Mouse (Mus musculus): ENCODE measurements around the gene Gm14692. TPM values are rescaled to one million over a fixed set of nuclear protein-coding genes. Genes with fewer than 3 reads are reported as not detected.
"Not testable (repeated sequence)": the region's sequence is repeated elsewhere in the genome, so short reads cannot be mapped to it uniquely, and the experiment has no call there.

Gene Gm14692
- polyA plus RNA-seq (2012; rRNA removed), result not detected in 2 replicates

DNA sequence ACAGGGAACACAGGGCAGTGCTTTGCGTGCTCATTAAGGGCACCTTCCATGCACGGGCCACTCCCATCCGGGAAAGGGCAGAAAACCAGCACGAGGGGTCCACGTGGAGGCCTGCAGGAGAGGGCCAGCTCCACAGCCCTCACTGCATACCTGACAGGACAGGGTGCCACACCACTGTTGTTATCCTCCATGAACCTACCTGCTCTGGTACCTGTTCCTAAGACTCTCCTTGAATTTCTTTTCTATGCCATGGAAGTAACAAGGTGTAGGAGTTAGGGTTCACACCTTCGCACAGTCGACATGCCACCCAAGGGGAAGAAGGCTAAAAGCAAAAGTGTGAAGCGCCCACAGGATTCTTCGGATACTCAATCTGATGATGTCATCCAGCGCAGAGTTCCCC lies at the start of gene Gm14692:
Gene Gm14692 (plus strand): TSS at position 301 of the 400 bp plus-strand sequence.
- not testable (repeated sequence) for H3K4me3 ChIP-seq (replicated peaks; ENCODE audit: extremely low read depth, low read depth, low read length); H3K4me1 ChIP-seq (ENCODE audit: control insufficient read depth, insufficient read depth, low read length); DNase-seq
- WGBS, result 75% methylated on average over 1 of the region's 10 CpGs

DNA sequence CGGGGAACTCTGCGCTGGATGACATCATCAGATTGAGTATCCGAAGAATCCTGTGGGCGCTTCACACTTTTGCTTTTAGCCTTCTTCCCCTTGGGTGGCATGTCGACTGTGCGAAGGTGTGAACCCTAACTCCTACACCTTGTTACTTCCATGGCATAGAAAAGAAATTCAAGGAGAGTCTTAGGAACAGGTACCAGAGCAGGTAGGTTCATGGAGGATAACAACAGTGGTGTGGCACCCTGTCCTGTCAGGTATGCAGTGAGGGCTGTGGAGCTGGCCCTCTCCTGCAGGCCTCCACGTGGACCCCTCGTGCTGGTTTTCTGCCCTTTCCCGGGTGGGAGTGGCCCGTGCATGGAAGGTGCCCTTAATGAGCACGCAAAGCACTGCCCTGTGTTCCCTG lies 2.0 kb upstream of the Gm14692 start, which contains the start of gene Gm1140:
Gene Gm1140 (minus strand): TSS at position 101 of the 400 bp plus-strand sequence.
- H3K4me3 ChIP-seq (replicated peaks; ENCODE audit: extremely low read depth, low read depth, low read length); DNase-seq; H3K4me1 ChIP-seq (ENCODE audit: control insufficient read depth, insufficient read depth, low read length): not testable (repeated sequence)
- WGBS, result 66% methylated on average over 5 of the region's 11 CpGs

Other genes starting within 250 kb of the Gm14692 start
- not detected in 2 replicates for gene Gm1140, start 2.1 kb upstream of the Gm14692 start, polyA plus RNA-seq (2012; rRNA removed)
- gene 4933436I01Rik, start 225.8 kb downstream of the Gm14692 start, polyA plus RNA-seq (2012; rRNA removed), result not detected in 2 replicates